Mouse (Mus musculus) megakaryocyte, embryonic 14.5 days (primary cell): ENCODE results near the gene Nkpd1.

Experiments used
- FLI1 ChIP-seq: IDR thresholded peaks from 2 replicates; pipeline ENCODE4 v1.6.1; 2012; ENCODE audit warnings: low read length, inconsistent platforms, mixed read lengths
- GATA1 ChIP-seq: IDR thresholded peaks from 3 replicates; pipeline ENCODE4 v1.6.1; 2012; ENCODE audit warnings: mixed read lengths, low read length, inconsistent platforms, borderline replicate concordance

DNA sequence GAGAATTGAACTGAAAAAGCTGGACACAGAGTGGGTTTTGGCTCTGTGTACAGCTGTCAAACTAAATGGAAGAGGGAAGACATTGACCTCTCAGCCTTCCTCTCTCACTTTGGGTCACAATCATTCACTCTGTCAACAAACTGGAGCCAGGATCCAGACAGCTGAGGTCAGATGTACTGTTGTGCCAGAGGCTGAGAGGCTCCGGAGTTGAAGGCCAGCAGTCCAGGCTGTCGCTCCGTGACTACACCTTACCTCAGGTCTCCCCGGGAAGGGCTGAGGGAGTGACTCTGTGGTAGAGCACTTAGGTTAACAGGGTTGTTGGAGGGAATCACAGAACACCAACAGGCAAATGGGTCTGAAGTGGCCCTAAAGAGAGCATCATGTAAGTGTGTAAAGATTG lies 19.3 kb upstream of the Nkpd1 start:
- TF ChIP-seq FLI1 (no peak), GATA1 (no peak)
